Mouse (Mus musculus): ENCODE measurements at regions not wholly inside any gene's neighbourhood (a gene's known extent, or its start where the extent isn't known, plus 50 kb on each side); places are given as distances from the start of the nearest gene placed in this dataset.

DNA sequence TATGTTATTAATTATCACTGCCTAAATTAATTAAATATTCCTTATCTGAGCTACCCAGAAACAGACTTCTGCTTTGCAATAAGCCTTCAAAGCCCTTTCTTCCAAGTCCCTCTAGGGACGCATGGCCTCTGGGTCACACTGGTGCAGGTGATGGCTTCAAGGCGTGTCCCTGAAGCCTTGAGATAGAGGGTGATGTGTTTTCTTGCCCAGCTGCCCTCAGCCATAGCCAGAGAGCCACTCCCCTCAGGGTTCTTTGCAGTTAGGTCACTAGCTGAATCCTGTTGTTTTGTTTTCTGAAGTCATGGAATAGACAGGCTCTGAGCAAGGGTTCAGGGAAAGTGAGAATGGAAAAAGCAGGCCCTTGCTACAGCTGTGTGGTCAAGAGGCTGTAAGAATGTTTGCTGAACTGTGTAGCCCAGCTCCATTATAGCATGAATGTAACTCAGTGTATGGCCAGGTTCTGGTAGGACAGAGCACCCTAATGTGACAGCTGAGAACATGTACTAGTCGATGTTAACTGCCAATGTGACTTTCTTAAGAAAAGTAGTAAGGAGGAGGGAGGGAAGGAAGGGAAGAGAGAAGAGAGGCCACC is 233.8 kb upstream of the Sox11 start:
- Histone ChIP-seq H3K9me3 (ENCODE audit: control insufficient read depth, low read length) (no peaks in the 10 kb centered on the region), H3K4me2 (no peak overlapping the region), H3K9ac (ENCODE audit: low read depth, low read length) (no peak overlapping the region), H3K27me3 (replicated peaks; ENCODE audit: control insufficient read depth, insufficient read depth, low read length) (no peaks in the 10 kb centered on the region), H3K27ac (ENCODE audit: low read depth, low read length) (no peak overlapping the region), H3K4me3 (ENCODE audit: low read depth, low read length) (no peak overlapping the region), H3K4me1 (replicated peaks; ENCODE audit: control insufficient read depth, insufficient read depth, low read length) (no peaks in the 10 kb centered on the region), H3K36me3 (ENCODE audit: control insufficient read depth, insufficient read depth, low read length) (no peaks in the 10 kb centered on the region)
- DNase-seq (ENCODE audit: low spot score) (no peak), ATAC-seq (replicated peaks; ENCODE audit: low FRiP score) (no peak)
- WGBS, result 73% methylated on average over 3 of the region's 3 CpGs

DNA sequence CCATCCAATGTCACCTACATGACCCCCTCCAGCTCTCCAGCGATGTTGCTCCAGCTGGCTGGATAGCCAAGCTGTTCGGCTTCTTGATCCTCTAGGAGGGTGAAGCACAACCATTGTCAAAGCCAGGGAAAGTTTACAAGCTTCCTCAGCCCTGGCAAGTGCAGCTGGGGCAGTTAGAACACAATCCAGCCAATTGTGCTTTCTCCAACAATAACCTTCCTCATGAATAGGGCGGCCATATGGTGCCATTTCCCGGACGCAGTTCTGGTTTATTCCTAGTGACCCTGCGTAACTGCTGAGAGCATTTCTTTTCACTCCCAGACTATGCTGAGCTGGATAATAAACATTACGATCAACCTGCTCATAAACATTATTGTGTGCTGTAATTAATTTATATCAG is 233.3 kb upstream of the Sox11 start:
- H3K4me2 ChIP-seq, result no peak overlapping the region
- H3K27ac ChIP-seq (ENCODE audit: low read depth, low read length), result no peak overlapping the region
- no peaks in the 10 kb centered on the region for H3K4me1 ChIP-seq (replicated peaks; ENCODE audit: control insufficient read depth, insufficient read depth, low read length)
- H3K27me3 ChIP-seq (replicated peaks; ENCODE audit: control insufficient read depth, insufficient read depth, low read length), result no peaks in the 10 kb centered on the region
- no peaks in the 10 kb centered on the region for H3K36me3 ChIP-seq (ENCODE audit: control insufficient read depth, insufficient read depth, low read length)
- 86% methylated on average over 7 of the region's 7 CpGs for WGBS
- no peak for ATAC-seq (replicated peaks; ENCODE audit: low FRiP score)
- H3K4me3 ChIP-seq (ENCODE audit: low read depth, low read length), result no peak overlapping the region
- H3K9ac ChIP-seq (ENCODE audit: low read depth, low read length), result no peak overlapping the region
- no peaks in the 10 kb centered on the region for H3K9me3 ChIP-seq (ENCODE audit: control insufficient read depth, low read length)
- no peak for DNase-seq (ENCODE audit: low spot score)

DNA sequence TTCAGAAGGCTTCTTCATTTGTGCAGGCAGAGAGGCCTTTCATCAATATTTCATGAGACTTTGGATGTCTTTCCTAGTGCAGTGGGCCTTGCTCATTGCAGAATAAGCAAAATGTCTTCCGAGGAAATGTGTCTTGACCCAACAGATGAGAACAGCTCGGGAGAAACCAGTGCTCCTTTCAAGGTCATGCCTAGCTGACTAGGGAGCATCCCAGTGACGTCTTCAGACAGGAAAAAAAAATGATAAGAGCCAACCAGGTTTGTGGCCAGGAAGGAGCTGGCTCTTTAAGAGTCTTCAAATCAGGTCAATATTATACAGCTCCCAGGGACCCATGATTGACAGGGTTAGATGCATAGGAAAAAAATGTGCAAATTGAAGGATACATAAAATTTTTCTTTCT is 224.9 kb upstream of the Sox11 start:
- Histone ChIP-seq H3K27me3 (replicated peaks; ENCODE audit: control insufficient read depth, insufficient read depth, low read length) (no peaks in the 10 kb centered on the region), H3K9ac (ENCODE audit: low read depth, low read length) (no peak overlapping the region), H3K4me1 (replicated peaks; ENCODE audit: control insufficient read depth, insufficient read depth, low read length) (no peaks in the 10 kb centered on the region), H3K4me3 (ENCODE audit: low read depth, low read length) (no peak overlapping the region), H3K36me3 (ENCODE audit: control insufficient read depth, insufficient read depth, low read length) (no peaks in the 10 kb centered on the region), H3K27ac (ENCODE audit: low read depth, low read length) (no peak overlapping the region), H3K4me2 (no peak overlapping the region), H3K9me3 (ENCODE audit: control insufficient read depth, low read length) (no peaks in the 10 kb centered on the region)
- DNase-seq (ENCODE audit: low spot score), result no peak
- 58% methylated on average over 3 of the region's 3 CpGs for WGBS
- no peak for ATAC-seq (replicated peaks; ENCODE audit: low FRiP score)

DNA sequence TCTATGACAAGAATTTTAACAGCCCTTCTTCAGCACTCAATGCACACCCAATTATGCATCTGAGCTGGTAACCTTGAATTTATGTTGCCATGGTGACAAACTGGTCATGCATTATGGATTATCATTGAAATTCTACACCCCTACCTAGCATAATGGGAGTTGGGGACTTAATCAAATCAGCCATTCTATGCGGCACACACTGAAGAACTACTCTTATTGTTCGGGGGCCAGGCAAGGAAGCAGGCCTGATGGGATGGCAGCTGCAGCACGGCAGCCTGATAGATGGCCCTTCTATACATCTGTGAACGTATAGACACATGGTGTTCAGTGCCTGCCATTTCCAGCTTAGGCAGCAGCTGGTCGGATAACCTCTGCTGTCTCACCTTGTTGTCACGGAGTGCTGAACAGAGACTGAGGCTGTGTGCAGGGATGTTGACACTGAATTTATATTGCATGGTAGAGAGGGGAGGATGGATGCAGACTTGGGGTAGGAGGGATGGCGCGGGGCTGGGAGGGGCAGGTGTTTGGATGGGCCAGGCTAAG is 223.7 kb upstream of the Sox11 start:
- H3K9ac ChIP-seq (ENCODE audit: low read depth, low read length), result no peak overlapping the region
- no peak overlapping the region for H3K4me3 ChIP-seq (ENCODE audit: low read depth, low read length)
- H3K9me3 ChIP-seq (ENCODE audit: control insufficient read depth, low read length), result no peaks in the 10 kb centered on the region
- H3K4me2 ChIP-seq, result no peak overlapping the region
- no peaks in the 10 kb centered on the region for H3K4me1 ChIP-seq (replicated peaks; ENCODE audit: control insufficient read depth, insufficient read depth, low read length)
- no peaks in the 10 kb centered on the region for H3K36me3 ChIP-seq (ENCODE audit: control insufficient read depth, insufficient read depth, low read length)
- no peak overlapping the region for H3K27ac ChIP-seq (ENCODE audit: low read depth, low read length)
- ATAC-seq (replicated peaks; ENCODE audit: low FRiP score) (no peak), DNase-seq (ENCODE audit: low spot score) (no peak)
- no peaks in the 10 kb centered on the region for H3K27me3 ChIP-seq (replicated peaks; ENCODE audit: control insufficient read depth, insufficient read depth, low read length)
- 68% methylated on average over 8 of the region's 8 CpGs for WGBS

DNA sequence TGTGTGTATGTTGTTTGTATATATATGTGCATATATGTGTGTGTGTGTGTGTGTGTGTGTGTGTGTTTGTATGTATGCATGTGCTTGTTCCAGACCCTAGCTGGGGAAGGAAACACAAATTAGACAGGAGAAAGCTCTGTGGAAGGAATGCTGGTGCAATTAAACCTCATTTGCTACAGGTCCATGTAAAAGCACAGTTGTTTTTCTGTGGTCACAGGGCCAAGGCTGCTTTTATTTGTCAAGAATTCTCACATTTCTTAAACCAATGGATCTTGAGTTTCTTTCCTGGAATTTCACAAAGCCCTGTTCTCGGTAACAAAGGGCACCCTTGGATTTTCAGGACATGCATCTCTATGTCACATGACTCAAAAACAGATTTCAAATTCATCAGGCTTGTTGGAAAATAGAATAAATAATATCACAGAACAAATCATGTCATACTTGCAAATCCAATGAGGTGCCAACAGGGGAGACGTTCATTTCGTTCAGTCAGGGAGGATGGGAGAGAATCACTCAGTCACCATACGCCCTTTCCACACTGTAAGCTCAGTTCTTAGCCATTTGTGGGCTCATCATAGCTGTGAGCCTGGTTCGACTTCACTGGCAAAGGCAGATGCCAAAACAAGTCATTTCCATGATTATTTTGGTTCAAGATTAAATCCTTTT is 222.4 kb upstream of the Sox11 start:
- no peak overlapping the region for H3K9ac ChIP-seq (ENCODE audit: low read depth, low read length)
- H3K4me1 ChIP-seq (replicated peaks; ENCODE audit: control insufficient read depth, insufficient read depth, low read length), result no peaks in the 10 kb centered on the region
- no peaks in the 10 kb centered on the region for H3K27me3 ChIP-seq (replicated peaks; ENCODE audit: control insufficient read depth, insufficient read depth, low read length)
- no peaks in the 10 kb centered on the region for H3K36me3 ChIP-seq (ENCODE audit: control insufficient read depth, insufficient read depth, low read length)
- DNase-seq (ENCODE audit: low spot score) (no peak), ATAC-seq (replicated peaks; ENCODE audit: low FRiP score) (no peak)
- no peak overlapping the region for H3K4me3 ChIP-seq (ENCODE audit: low read depth, low read length)
- no peak overlapping the region for H3K27ac ChIP-seq (ENCODE audit: low read depth, low read length)
- H3K4me2 ChIP-seq, result no peak overlapping the region
- WGBS, result 71% methylated on average over 5 of the region's 5 CpGs
- no peaks in the 10 kb centered on the region for H3K9me3 ChIP-seq (ENCODE audit: control insufficient read depth, low read length)

DNA sequence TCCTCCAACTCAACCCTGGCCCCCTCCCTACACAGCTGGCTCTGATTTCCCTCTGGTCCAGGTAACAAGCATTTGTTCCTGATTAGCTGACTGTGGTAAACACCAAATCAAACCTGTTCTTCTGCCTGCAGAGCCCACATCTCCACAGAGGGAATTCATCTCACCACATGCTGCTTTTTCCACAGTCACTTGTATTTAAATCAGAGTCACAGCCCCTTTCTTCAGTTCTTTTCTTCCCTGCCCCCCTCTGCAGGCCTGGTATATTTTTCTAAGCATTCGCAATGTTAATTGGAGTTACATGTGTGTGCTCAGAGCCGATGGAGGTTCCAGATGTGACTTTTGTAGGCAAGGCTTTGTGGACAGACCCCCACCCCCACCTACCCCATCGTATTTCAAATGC is 221.5 kb upstream of the Sox11 start:
- ATAC-seq (replicated peaks; ENCODE audit: low FRiP score) (no peak), DNase-seq (ENCODE audit: low spot score) (no peak)
- Histone ChIP-seq H3K9ac (ENCODE audit: low read depth, low read length) (no peak overlapping the region), H3K27ac (ENCODE audit: low read depth, low read length) (no peak overlapping the region), H3K9me3 (ENCODE audit: control insufficient read depth, low read length) (no peaks in the 10 kb centered on the region), H3K4me3 (ENCODE audit: low read depth, low read length) (no peak overlapping the region), H3K4me1 (replicated peaks; ENCODE audit: control insufficient read depth, insufficient read depth, low read length) (no peaks in the 10 kb centered on the region), H3K27me3 (replicated peaks; ENCODE audit: control insufficient read depth, insufficient read depth, low read length) (no peaks in the 10 kb centered on the region), H3K4me2 (no peak overlapping the region), H3K36me3 (ENCODE audit: control insufficient read depth, insufficient read depth, low read length) (no peaks in the 10 kb centered on the region)
- WGBS, result 60% methylated on average over 3 of the region's 3 CpGs

DNA sequence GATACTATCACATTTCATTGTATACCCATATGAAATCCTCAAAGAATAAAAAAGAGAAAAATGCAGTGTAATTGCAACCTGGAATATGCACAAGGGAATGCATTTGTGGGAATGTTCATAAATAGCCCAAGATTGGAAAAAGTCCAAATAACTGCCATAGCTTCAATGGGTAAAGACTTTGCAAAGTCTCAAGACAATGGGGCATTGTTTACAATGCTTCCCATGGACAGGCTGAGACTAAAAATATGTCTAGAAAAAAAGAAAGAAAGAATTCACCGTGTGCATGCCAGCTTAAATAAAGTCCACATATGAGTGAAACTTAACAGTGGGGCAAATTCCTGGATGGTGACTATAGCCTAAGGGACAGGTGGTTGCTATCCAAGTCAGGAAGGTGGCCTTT is 210.4 kb upstream of the Sox11 start:
- Histone ChIP-seq H3K27ac (ENCODE audit: low read depth, low read length) (no peak overlapping the region), H3K4me3 (ENCODE audit: low read depth, low read length) (no peak overlapping the region), H3K4me2 (no peak overlapping the region), H3K36me3 (ENCODE audit: control insufficient read depth, insufficient read depth, low read length) (no peaks in the 10 kb centered on the region), H3K9me3 (ENCODE audit: control insufficient read depth, low read length) (no peaks in the 10 kb centered on the region), H3K27me3 (replicated peaks; ENCODE audit: control insufficient read depth, insufficient read depth, low read length) (no peaks in the 10 kb centered on the region), H3K9ac (ENCODE audit: low read depth, low read length) (no peak overlapping the region), H3K4me1 (replicated peaks; ENCODE audit: control insufficient read depth, insufficient read depth, low read length) (no peaks in the 10 kb centered on the region)
- WGBS, result 89% methylated on average over 1 of the region's 1 CpGs
- DNase-seq (ENCODE audit: low spot score) (no peak), ATAC-seq (replicated peaks; ENCODE audit: low FRiP score) (no peak)

DNA sequence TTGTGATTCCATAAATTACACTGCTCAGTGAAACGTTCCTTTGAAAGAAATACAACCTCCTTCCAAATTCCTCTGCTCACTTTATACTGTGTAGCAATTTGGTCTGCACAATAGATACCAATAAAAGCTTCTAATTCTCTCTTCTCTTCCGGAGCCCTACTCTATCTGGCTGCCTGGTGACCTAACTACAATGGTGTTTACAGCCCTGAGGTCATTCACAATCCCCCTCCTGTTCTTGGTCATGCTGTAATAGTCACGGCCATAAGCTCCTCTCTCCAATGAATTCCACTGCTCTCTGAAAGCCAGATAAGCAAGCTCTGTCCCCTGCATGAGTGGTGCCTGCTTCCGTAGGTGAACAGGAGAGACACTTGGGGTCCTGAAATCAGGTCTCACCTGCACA is 195.8 kb upstream of the Sox11 start:
- no peak for ATAC-seq (replicated peaks; ENCODE audit: low FRiP score)
- Histone ChIP-seq H3K36me3 (ENCODE audit: control insufficient read depth, insufficient read depth, low read length) (no peaks in the 10 kb centered on the region), H3K4me3 (ENCODE audit: low read depth, low read length) (no peak overlapping the region), H3K27ac (ENCODE audit: low read depth, low read length) (no peak overlapping the region), H3K4me1 (replicated peaks; ENCODE audit: control insufficient read depth, insufficient read depth, low read length) (no peaks in the 10 kb centered on the region), H3K9me3 (ENCODE audit: control insufficient read depth, low read length) (no peaks in the 10 kb centered on the region), H3K27me3 (replicated peaks; ENCODE audit: control insufficient read depth, insufficient read depth, low read length) (no peaks in the 10 kb centered on the region), H3K4me2 (no peak overlapping the region), H3K9ac (ENCODE audit: low read depth, low read length) (no peak overlapping the region)
- WGBS, result 47% methylated on average over 4 of the region's 4 CpGs
- DNase-seq (ENCODE audit: low spot score), result no peak

DNA sequence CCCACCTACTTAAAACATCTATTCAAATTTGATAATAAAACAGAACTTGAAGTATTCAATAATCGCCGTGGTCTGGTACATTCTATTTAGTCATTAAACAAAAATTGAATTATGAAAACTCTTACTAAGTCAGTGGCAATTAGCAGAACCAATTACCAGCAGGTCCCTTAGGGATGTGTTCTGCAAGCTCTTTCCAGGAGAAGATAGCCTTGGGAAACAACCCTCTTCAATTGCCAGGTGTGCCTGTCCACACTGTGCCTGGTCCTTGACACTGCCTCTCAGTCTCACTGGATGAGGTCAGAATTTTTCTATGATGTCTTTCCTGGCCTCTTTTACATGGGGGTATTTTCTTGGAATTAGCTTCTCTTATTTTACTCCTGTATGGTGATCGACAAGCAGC is 195.1 kb upstream of the Sox11 start:
- H3K9me3 ChIP-seq (ENCODE audit: control insufficient read depth, low read length), result no peaks in the 10 kb centered on the region
- no peak overlapping the region for H3K27ac ChIP-seq (ENCODE audit: low read depth, low read length)
- H3K4me3 ChIP-seq (ENCODE audit: low read depth, low read length), result no peak overlapping the region
- DNase-seq (ENCODE audit: low spot score), result no peak
- no peaks in the 10 kb centered on the region for H3K4me1 ChIP-seq (replicated peaks; ENCODE audit: control insufficient read depth, insufficient read depth, low read length)
- H3K9ac ChIP-seq (ENCODE audit: low read depth, low read length), result no peak overlapping the region
- no peaks in the 10 kb centered on the region for H3K27me3 ChIP-seq (replicated peaks; ENCODE audit: control insufficient read depth, insufficient read depth, low read length)
- no peak for ATAC-seq (replicated peaks; ENCODE audit: low FRiP score)
- no peak overlapping the region for H3K4me2 ChIP-seq
- 88% methylated on average over 3 of the region's 3 CpGs for WGBS
- no peaks in the 10 kb centered on the region for H3K36me3 ChIP-seq (ENCODE audit: control insufficient read depth, insufficient read depth, low read length)

Measured in liver, embryonic 11.5 days (tissue).